Comparison of ENCODE assay signal across 9 mouse cellular contexts in the genomic region with DNA sequence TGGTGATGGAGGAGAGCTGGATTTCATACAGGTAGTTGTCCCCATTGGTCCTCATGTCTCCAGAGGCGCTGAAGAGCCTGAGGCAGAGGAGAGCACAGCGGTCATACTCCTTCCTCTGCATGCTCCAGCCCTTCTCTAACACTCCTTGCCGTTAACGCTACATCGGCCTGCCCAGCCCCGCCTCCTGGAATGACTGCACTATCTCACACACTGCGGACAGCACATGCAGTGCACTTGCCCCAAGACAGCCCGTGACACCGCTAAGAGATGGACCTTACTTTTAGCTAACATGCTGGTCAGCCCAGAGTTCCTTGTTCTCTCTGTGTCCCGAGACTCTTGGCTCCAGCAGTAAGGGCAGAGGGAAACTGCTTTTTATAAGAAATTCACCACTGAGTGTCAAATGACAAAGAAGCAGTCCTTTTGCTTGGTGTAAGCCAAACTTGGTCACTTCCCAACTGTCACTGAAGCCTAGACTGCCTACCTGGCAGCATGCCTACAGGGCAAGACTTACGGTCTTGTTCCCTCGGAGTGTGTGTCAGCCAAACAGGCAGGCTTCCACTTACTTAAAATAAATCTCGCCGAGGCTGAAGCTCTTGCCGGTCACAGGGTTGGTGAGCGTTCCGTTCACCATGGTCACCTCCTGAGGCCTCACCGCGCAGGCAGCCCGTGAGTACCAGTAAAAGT. TPM values are rescaled to one million over a fixed set of nuclear protein-coding genes. Genes with fewer than 3 reads are reported as not detected.
A peak's percentile ranks its signal among the peaks of the same experiment; 100 is the strongest.
DNase-seq lines count a peak whose midpoint lies in the region; ATAC-seq lines count a peak whose summit lies in the region.
"Had no signal": no experiment of that assay in that cellular context is flagged by ENCODE, and none has a peak within 500 bp of the region (broad histone marks: within the 10 kb centered on the region; RNA-seq: fewer than 3 reads in every experiment).

No protein-coding gene starts in this region.

- H3K4me2 ChIP-seq in midbrain, embryonic 16.5 days (ENCODE audit: low read length), result no peak overlapping the region
- H3K4me2 ChIP-seq in midbrain, embryonic 13.5 days (replicated peaks), result no peak overlapping the region
- H3K4me2 ChIP-seq in heart, embryonic 13.5 days, result peak overlapping the region; percentile 43

- no peaks in the 10 kb centered on the region for H3K9me3 ChIP-seq in midbrain, embryonic 16.5 days (replicated peaks; ENCODE audit: control insufficient read depth, low read length, poor library complexity, severe bottlenecking)
- no peaks in the 10 kb centered on the region for H3K9me3 ChIP-seq in midbrain, embryonic 13.5 days
- H3K9me3 ChIP-seq in heart, embryonic 13.5 days, result no peaks in the 10 kb centered on the region

- H3K27ac ChIP-seq in midbrain, embryonic 16.5 days (ENCODE audit: low read length), result no peak overlapping the region
- H3K27ac ChIP-seq in midbrain, embryonic 13.5 days, result no peak overlapping the region
- H3K27ac ChIP-seq in heart, embryonic 13.5 days (replicated peaks), result peak overlapping the region; percentile 76
- H3K27ac ChIP-seq: macrophage had no signal

- H3K4me1 ChIP-seq in midbrain, embryonic 16.5 days (ENCODE audit: control insufficient read depth, insufficient read depth, low read length), result no peaks in the 10 kb centered on the region
- no peaks in the 10 kb centered on the region for H3K4me1 ChIP-seq in midbrain, embryonic 13.5 days (replicated peaks)
- H3K4me1 ChIP-seq in heart, embryonic 13.5 days, result peaks cover 49% of the 10 kb centered on the region

- DNase-seq in cerebellum, adult 8-10 months, result peak; percentile 59
- DNase-seq in lung, postnatal 10 days, result peak; percentile 78
- DNase-seq in thymus, adult 18-20 months, result no peak
- no peak for DNase-seq in urinary bladder, adult 18-20 months (ENCODE audit: low spot score in 2 of 2)
- no peak for DNase-seq in embryo, embryonic 11 days

- peaks cover 70% of the 10 kb centered on the region for H3K36me3 ChIP-seq in midbrain, embryonic 16.5 days (ENCODE audit: control insufficient read depth, insufficient read depth, low read length)
- peaks cover 100% of the 10 kb centered on the region for H3K36me3 ChIP-seq in midbrain, embryonic 13.5 days
- peaks cover 100% of the 10 kb centered on the region for H3K36me3 ChIP-seq in heart, embryonic 13.5 days

- WGBS in midbrain, embryonic 16.5 days, result 89% methylated on average over 20 of the region's 20 CpGs
- WGBS in midbrain, embryonic 13.5 days, result 96% methylated on average over 20 of the region's 20 CpGs
- 48% methylated on average over 20 of the region's 20 CpGs for WGBS in heart, embryonic 13.5 days

- H3K27me3 ChIP-seq in midbrain, embryonic 16.5 days (ENCODE audit: control insufficient read depth, insufficient read depth, low read depth, low read length), result no peaks in the 10 kb centered on the region
- H3K27me3 ChIP-seq in midbrain, embryonic 13.5 days, result no peaks in the 10 kb centered on the region
- no peaks in the 10 kb centered on the region for H3K27me3 ChIP-seq in heart, embryonic 13.5 days (replicated peaks)

- H3K9ac ChIP-seq in midbrain, embryonic 16.5 days (ENCODE audit: low read depth, low read length), result no peak overlapping the region
- no peak overlapping the region for H3K9ac ChIP-seq in midbrain, embryonic 13.5 days (replicated peaks)
- H3K9ac ChIP-seq in heart, embryonic 13.5 days, result peak overlapping the region; percentile 45; the same call in 1 of the 2 replicates

- peak; percentile 25; the same call in 1 of the 2 replicates for ATAC-seq in midbrain, embryonic 16.5 days
- no peak for ATAC-seq in midbrain, embryonic 13.5 days
- no peak for ATAC-seq in heart, embryonic 13.5 days (ENCODE audit: extremely low read depth, insufficient number of reproducible peaks, low FRiP score, low TSS enrichment)

- H3K4me3 ChIP-seq in midbrain, embryonic 16.5 days (ENCODE audit: low read depth, low read length), result no peak overlapping the region
- no peak overlapping the region for H3K4me3 ChIP-seq in midbrain, embryonic 13.5 days (replicated peaks)
- no peak overlapping the region for H3K4me3 ChIP-seq in heart, embryonic 13.5 days

RNA-seq across cellular contexts. Expression of a gene that starts 12.9 kb away (rescaled TPM):
- not detected in 2 replicates for polyA plus RNA-seq in midbrain, embryonic 16.5 days (2015; fragmentation: Nextera tagmentation; extraction: Ambion mirVana)
- polyA plus RNA-seq in midbrain, embryonic 13.5 days (2015; fragmentation: Nextera tagmentation; extraction: Ambion mirVana), result not detected in 2 replicates
- polyA plus RNA-seq in heart, embryonic 13.5 days (2015; fragmentation: Nextera tagmentation; extraction: Ambion mirVana), result 12.0 and 15.1 TPM in 2 replicates
- polyA plus RNA-seq: macrophage had no signal

Comparison
In these comparisons a context has a peak if more than half of its experiments do, and no peak if none do; other contexts are left out.
1. DNase-seq: peak in cerebellum, adult 8-10 months (single experiment) and lung, postnatal 10 days (single experiment); none in thymus, adult 18-20 months (0 of 2), urinary bladder, adult 18-20 months (0 of 2) and embryo, embryonic 11 days (single experiment).
2. RNA of a gene that starts 12.9 kb away (polyA plus RNA-seq): 12.0 to 15.1 TPM in heart, embryonic 13.5 days; not detected in midbrain, embryonic 16.5 days and not detected in midbrain, embryonic 13.5 days; every median in the first group is over 10 times any median in the second.